ENCODE assay signal across 8 mouse cellular contexts in the genomic region with DNA sequence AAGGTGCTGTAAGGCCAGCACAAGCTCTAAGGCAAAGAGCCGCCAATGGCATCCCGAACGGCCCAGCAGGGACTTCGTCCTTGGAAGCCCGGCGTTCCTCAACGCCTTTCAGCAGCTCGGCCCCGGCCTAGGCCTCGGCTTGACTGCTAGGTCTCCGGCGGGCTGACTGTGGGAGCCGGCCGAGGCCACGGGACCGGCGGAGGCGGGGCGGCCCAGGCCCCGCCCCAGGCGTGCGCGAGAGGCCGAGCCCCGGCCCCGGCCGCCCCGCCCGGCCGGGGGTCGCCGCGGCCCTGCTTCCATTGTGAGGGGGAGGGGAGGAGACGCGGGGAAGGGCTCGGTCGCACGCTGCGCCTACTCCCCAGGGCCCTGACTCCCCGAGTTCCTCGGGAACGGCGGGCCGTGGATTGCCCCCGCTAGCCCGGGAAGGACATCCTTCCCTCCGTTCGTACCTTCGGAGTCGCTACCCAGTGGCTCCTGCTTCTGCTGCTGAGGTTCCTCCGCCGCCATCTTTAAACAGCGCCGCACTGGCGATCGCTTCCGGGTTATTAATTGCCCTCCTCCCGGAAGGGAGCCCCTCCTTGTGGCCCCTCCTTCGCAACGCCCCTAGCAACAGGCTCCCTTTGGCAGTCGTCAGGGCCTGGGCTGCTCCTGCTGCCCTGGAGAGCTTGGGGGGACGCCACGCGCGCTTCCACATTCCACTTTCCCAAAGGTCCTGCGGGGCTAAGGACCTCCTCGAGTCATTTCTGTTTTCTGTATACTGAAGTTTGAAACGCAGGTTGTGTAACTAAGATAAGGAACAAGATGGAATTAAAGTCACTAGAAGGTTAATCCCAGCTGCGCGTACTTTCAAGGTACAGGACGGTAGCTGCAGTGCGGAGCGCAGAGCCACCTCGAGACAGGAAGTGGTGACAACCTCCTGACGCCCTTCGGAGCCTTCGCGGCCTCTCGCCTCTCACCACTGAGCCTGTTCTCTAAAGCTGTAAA. TPM values are rescaled to one million over a fixed set of nuclear protein-coding genes. Genes with fewer than 3 reads are reported as not detected.
A peak's percentile ranks its signal among the peaks of the same experiment; 100 is the strongest.
DNase-seq lines count a peak whose midpoint lies in the region; ATAC-seq and TF ChIP-seq lines count a peak whose summit lies in the region.

A gene (minus strand): TSS at position 564 of the 984 bp plus-strand sequence.

- peaks cover 34% of the 10 kb centered on the region for H3K36me3 ChIP-seq in heart, embryonic 10.5 days
- H3K36me3 ChIP-seq in kidney, embryonic 15.5 days: peaks cover 45% of the 10 kb centered on the region

- peaks cover 16% of the 10 kb centered on the region for H3K4me1 ChIP-seq in bone marrow macrophage, adult 2 months (ENCODE audit: control insufficient read depth, insufficient read depth, low read length)
- H3K4me1 ChIP-seq in embryonic fibroblast, embryonic 13.5 days (ENCODE audit: control insufficient read depth, insufficient read depth, low read length): peaks cover 11% of the 10 kb centered on the region; the same call in 1 of the 2 replicates
- peaks cover 39% of the 10 kb centered on the region for H3K4me1 ChIP-seq in heart, embryonic 10.5 days
- H3K4me1 ChIP-seq in kidney, embryonic 15.5 days: peaks cover 36% of the 10 kb centered on the region

- no peaks in the 10 kb centered on the region for H3K27me3 ChIP-seq in heart, embryonic 10.5 days (ENCODE audit: insufficient read depth, poor library complexity, severe bottlenecking)
- H3K27me3 ChIP-seq in kidney, embryonic 15.5 days: no peaks in the 10 kb centered on the region

- WGBS in heart, embryonic 10.5 days: under 1% methylated on average over 75 of the region's 79 CpGs
- under 1% methylated on average over 79 of the region's 79 CpGs for WGBS in kidney, embryonic 15.5 days

- peak within 1 kb of the TSS; percentile 97 for H3K27ac ChIP-seq in bone marrow macrophage, adult 2 months (ENCODE audit: insufficient read depth, low read depth, low read length)
- H3K27ac ChIP-seq in embryonic fibroblast, embryonic 13.5 days (ENCODE audit: insufficient read depth, low read length): peak within 1 kb of the TSS; percentile 97
- peak within 1 kb of the TSS; percentile 98 for H3K27ac ChIP-seq in heart, embryonic 10.5 days
- H3K27ac ChIP-seq in kidney, embryonic 15.5 days: peak within 1 kb of the TSS; percentile 99

- peak within 1 kb of the TSS; percentile 66 for H3K4me2 ChIP-seq in kidney, embryonic 15.5 days

- DNase-seq in A20 (ENCODE audit: low read depth, low spot score): peak; percentile 98
- DNase-seq in heart, embryonic 10.5 days (ENCODE audit: low spot score): peak; percentile 98
- DNase-seq in liver: peak; percentile 95
- peak; percentile 92 to 94 for DNase-seq in spleen, postnatal 4 days (ENCODE audit: low spot score in 2 of 2)

- ATAC-seq in kidney, embryonic 15.5 days (replicated peaks; ENCODE audit: low FRiP score): peak; percentile 97
- ATAC-seq in monocyte, adult 5-6 weeks (replicated peaks; ENCODE audit: insufficient number of reproducible peaks, low FRiP score, low TSS enrichment, poor library complexity, severe bottlenecking): peak; percentile 95

- peak within 1 kb of the TSS; percentile 91 for H3K4me3 ChIP-seq in bone marrow macrophage, adult 2 months (ENCODE audit: insufficient read depth, low read length)
- peak within 1 kb of the TSS; percentile 91 for H3K4me3 ChIP-seq in embryonic fibroblast, embryonic 13.5 days (ENCODE audit: insufficient read depth, low read length)
- peak within 1 kb of the TSS; percentile 91 for H3K4me3 ChIP-seq in heart, embryonic 10.5 days
- peak within 1 kb of the TSS; percentile 80 for H3K4me3 ChIP-seq in kidney, embryonic 15.5 days (replicated peaks)

- TF ChIP-seq CTCF in bone marrow macrophage, adult 2 months (IDR thresholded peaks at IDR 0.05; ENCODE audit: low read depth, low read length): no peak
- TF ChIP-seq CTCF in embryonic fibroblast, embryonic 13.5 days (IDR thresholded peaks at IDR 0.05; ENCODE audit: borderline replicate concordance, insufficient read depth, low read length): no peak

- H3K9ac ChIP-seq in kidney, embryonic 15.5 days: peak within 1 kb of the TSS; percentile 88

- no peaks in the 10 kb centered on the region for H3K9me3 ChIP-seq in heart, embryonic 10.5 days
- no peaks in the 10 kb centered on the region for H3K9me3 ChIP-seq in kidney, embryonic 15.5 days (replicated peaks)

- no peak for TF ChIP-seq POLR2A in bone marrow macrophage, adult 2 months (IDR thresholded peaks at IDR 0.05; ENCODE audit: borderline replicate concordance, low read depth, low read length)
- peak; percentile 87 for TF ChIP-seq POLR2A in embryonic fibroblast, embryonic 13.5 days (IDR thresholded peaks at IDR 0.05; ENCODE audit: low read depth, low read length)

RNA-seq across cellular contexts. Expression of the gene that starts here (rescaled TPM):
- 88.1 and 91.4 TPM in 2 replicates for polyA plus RNA-seq in bone marrow macrophage, adult 2 months (2012; ENCODE audit: insufficient read depth, insufficient read length, missing spikeins)
- 116 and 134 TPM in 2 replicates for polyA plus RNA-seq in embryonic fibroblast, embryonic 13.5 days (2011; ENCODE audit: insufficient read length, low read depth, missing spikeins)
- 198 and 212 TPM in 2 replicates for polyA plus RNA-seq in heart, embryonic 10.5 days (2016; fragmentation: Nextera tagmentation; extraction: Ambion mirVana)
- polyA plus RNA-seq in kidney, embryonic 15.5 days (2015; fragmentation: Nextera tagmentation; extraction: Ambion mirVana): 206 and 224 TPM in 2 replicates
- 71.4 to 75.8 TPM (median 73.8 TPM) in 3 replicates for total RNA-seq in monocyte, adult 5-6 weeks (2017)

Comparison
In these comparisons a context has a peak if more than half of its experiments do, and no peak if none do; other contexts are left out.
1. Peak in every context shown above with its lines: DNase-seq, ATAC-seq, H3K4me3 ChIP-seq and H3K27ac ChIP-seq.